Mouse (Mus musculus) embryonic facial prominence, embryonic 15.5 days (tissue): Measurements from ENCODE around the gene Btbd2. TPM values are rescaled to one million over a fixed set of nuclear protein-coding genes. Genes with fewer than 3 reads are reported as not detected.
"Not testable (repeated sequence)": the region's sequence is repeated elsewhere in the genome, so short reads cannot be mapped to it uniquely, and the experiment has no call there.

Source experiments
- ATAC-seq: fragments of 200-750 bp; cut with Nextera tagmentation; 2 replicates; pipeline ENCODE4 v1.8.0; 2017; ENCODE audit warnings: low read depth, moderate TSS enrichment; ENCODE audit not compliant: insufficient number of reproducible peaks, low FRiP score, low TSS enrichment
- H3K27ac ChIP-seq: fragments of 300-500 bp; sonication (generic); replicated peaks from 2 replicates; pipeline ENCODE4 v1.5.1; 2015; ENCODE audit warnings: mild to moderate bottlenecking, inconsistent platforms
- H3K27me3 ChIP-seq: fragments of 300-500 bp; sonication (generic); 2 replicates; pipeline ENCODE4 v1.6.1; 2015; ENCODE audit warnings: inconsistent platforms
- H3K36me3 ChIP-seq: fragments of 300-500 bp; sonication (generic); 2 replicates; pipeline ENCODE4 v1.6.1; 2015; ENCODE audit warnings: mild to moderate bottlenecking, inconsistent platforms
- H3K4me1 ChIP-seq: fragments of 300-500 bp; sonication (generic); 2 replicates; pipeline ENCODE4 v1.6.1; 2015; ENCODE audit warnings: inconsistent platforms
- H3K4me2 ChIP-seq: fragments of 300-500 bp; sonication (generic); replicated peaks from 2 replicates; pipeline ENCODE4 v1.6.1; 2015; ENCODE audit warnings: mild to moderate bottlenecking, inconsistent platforms
- H3K4me3 ChIP-seq: fragments of 300-500 bp; sonication (generic); replicated peaks from 2 replicates; pipeline ENCODE4 v1.5.1; 2015; ENCODE audit warnings: mild to moderate bottlenecking, inconsistent platforms
- H3K9ac ChIP-seq: fragments of 300-500 bp; sonication (generic); 2 replicates; pipeline ENCODE4 v1.6.1; 2015; ENCODE audit warnings: inconsistent platforms
- H3K9me3 ChIP-seq: fragments of 300-500 bp; sonication (generic); replicated peaks from 2 replicates; pipeline ENCODE4 v1.6.1; 2016; ENCODE audit warnings: inconsistent platforms
- WGBS: fragments of 180-500 bp; shearing (Covaris S2); methylation state at CpG from one replicate; pipeline ENCODE4 v1.1.7; 2015; 5-methylcytosine and 5-hydroxymethylcytosine counted together
- polyA plus RNA-seq: library from polyadenylated mRNA; unstranded; fragments of >200 nt; fragmentation: Nextera tagmentation; extraction: Ambion mirVana; gene quantifications from 2 replicates; pipeline ENCODE4 v1.2.1, GENCODE M21; 2015

Btbd2 gene
- polyA plus RNA-seq, 1 experiment from 2014 or later, result 82.2 TPM

GRCm38 (mm10) chr10:80611905-80612304 lies 45.0 kb downstream of the Btbd2 start:
- no peak overlapping the region for H3K27ac ChIP-seq
- 95% methylated on average over 3 of the region's 3 CpGs for WGBS
- no peak overlapping the region for H3K9ac ChIP-seq
- ATAC-seq, result no peak
- H3K4me3 ChIP-seq, result no peak overlapping the region
- H3K9me3 ChIP-seq, result no peaks in the 10 kb centered on the region
- no peaks in the 10 kb centered on the region for H3K27me3 ChIP-seq
- peaks cover 90% of the 10 kb centered on the region for H3K36me3 ChIP-seq
- H3K4me1 ChIP-seq, result no peaks in the 10 kb centered on the region
- H3K4me2 ChIP-seq, result no peak overlapping the region

- 0 out of 2 replicates have a peak, but pooled peaks have one; percentile 9 for ATAC-seq
These were observed 45.8 kb downstream of the Btbd2 start for GRCm38 (mm10) chr10:80611024-80611423.

GRCm38 (mm10) chr10:80610116-80610785 lies 46.6 kb downstream of the Btbd2 start:
- Histone ChIP-seq H3K36me3 (peaks cover 88% of the 10 kb centered on the region), H3K9ac (no peak overlapping the region), H3K4me2 (no peak overlapping the region), H3K27me3 (no peaks in the 10 kb centered on the region), H3K9me3 (no peaks in the 10 kb centered on the region), H3K4me1 (0 out of 2 replicates have a peak, but pooled peaks cover 8% of the 10 kb centered on the region), H3K27ac (no peak overlapping the region), H3K4me3 (no peak overlapping the region)
- 88% methylated on average over 9 of the region's 9 CpGs for WGBS
- ATAC-seq, result no peak

More at GRCm38 (mm10) chr10:80611024-80611423, 45.8 kb downstream of the Btbd2 start:
- Histone ChIP-seq H3K4me2 (no peak overlapping the region), H3K4me3 (no peak overlapping the region), H3K4me1 (0 out of 2 replicates have a peak, but pooled peaks cover 7% of the 10 kb centered on the region), H3K27me3 (no peaks in the 10 kb centered on the region), H3K9me3 (no peaks in the 10 kb centered on the region), H3K9ac (no peak overlapping the region), H3K27ac (no peak overlapping the region), H3K36me3 (peaks cover 93% of the 10 kb centered on the region)
- WGBS, result 59% methylated on average over 4 of the region's 4 CpGs

- WGBS, result 89% methylated on average over 10 of the region's 10 CpGs
- no peak overlapping the region for H3K27ac ChIP-seq
- H3K9ac ChIP-seq, result no peak overlapping the region
- peaks cover 79% of the 10 kb centered on the region for H3K36me3 ChIP-seq
- H3K27me3 ChIP-seq, result no peaks in the 10 kb centered on the region
- no peak overlapping the region for H3K4me3 ChIP-seq
- H3K9me3 ChIP-seq, result no peaks in the 10 kb centered on the region
- no peak for ATAC-seq
- H3K4me2 ChIP-seq, result no peak overlapping the region
- H3K4me1 ChIP-seq, result peaks cover 11% of the 10 kb centered on the region
These were observed 47.5 kb downstream of the Btbd2 start for GRCm38 (mm10) chr10:80609269-80609924.

- H3K36me3 ChIP-seq, result peaks cover 70% of the 10 kb centered on the region
- no peak for ATAC-seq
These were observed 48.4 kb downstream of the Btbd2 start for GRCm38 (mm10) chr10:80608435-80608834.

DNA sequence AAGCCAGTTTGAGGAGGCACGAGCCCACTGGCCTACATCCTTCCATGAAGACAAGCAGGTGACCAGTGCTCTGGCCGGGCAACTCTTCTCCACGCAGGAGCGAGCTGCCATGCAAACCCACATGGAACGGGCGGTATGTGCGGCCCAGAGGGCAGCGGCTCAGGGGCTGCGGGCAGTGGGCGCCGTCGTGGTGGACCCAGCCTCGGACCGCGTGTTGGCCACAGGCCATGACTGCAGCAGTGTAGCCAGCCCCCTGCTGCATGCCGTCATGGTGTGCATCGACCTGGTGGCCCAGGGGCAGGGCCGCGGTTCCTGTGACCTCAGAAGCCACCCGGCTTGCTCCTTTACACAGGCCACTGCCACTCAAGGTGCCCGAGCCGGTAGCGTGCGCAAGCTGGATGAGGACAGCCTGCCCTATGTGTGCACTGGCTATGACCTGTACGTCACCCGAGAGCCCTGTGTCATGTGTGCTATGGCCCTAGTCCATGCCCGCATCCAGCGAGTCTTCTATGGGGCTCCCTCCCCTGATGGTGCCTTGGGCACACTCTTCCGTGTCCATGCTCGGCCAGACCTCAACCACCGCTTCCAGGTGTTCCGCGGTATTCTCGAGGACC lies 50.0 kb downstream of the Btbd2 start:
- no peak overlapping the region for H3K9ac ChIP-seq
- no peaks in the 10 kb centered on the region for H3K9me3 ChIP-seq
- H3K4me3 ChIP-seq, result no peak overlapping the region
- WGBS, result 93% methylated on average over 34 of the region's 34 CpGs
- no peak overlapping the region for H3K4me2 ChIP-seq
- no peak for ATAC-seq
- H3K4me1 ChIP-seq, result peaks cover 28% of the 10 kb centered on the region
- H3K27ac ChIP-seq, result no peak overlapping the region
- H3K27me3 ChIP-seq, result no peaks in the 10 kb centered on the region
- H3K36me3 ChIP-seq, result peaks cover 57% of the 10 kb centered on the region

More at GRCm38 (mm10) chr10:80608435-80608834, 48.4 kb downstream of the Btbd2 start:
- WGBS, result 86% methylated on average over 3 of the region's 3 CpGs
- Histone ChIP-seq H3K9me3 (no peaks in the 10 kb centered on the region), H3K27me3 (no peaks in the 10 kb centered on the region), H3K4me2 (no peak overlapping the region), H3K9ac (no peak overlapping the region), H3K4me3 (no peak overlapping the region), H3K27ac (no peak overlapping the region), H3K4me1 (peaks cover 21% of the 10 kb centered on the region)

GRCm38 (mm10) chr10:80606306-80606705 lies 50.6 kb downstream of the Btbd2 start:
- Histone ChIP-seq H3K4me3 (no peak overlapping the region), H3K9ac (no peak overlapping the region), H3K4me1 (peaks cover 28% of the 10 kb centered on the region), H3K4me2 (no peak overlapping the region), H3K27me3 (no peaks in the 10 kb centered on the region), H3K27ac (no peak overlapping the region; the same call in 1 of the 2 replicates), H3K36me3 (peaks cover 52% of the 10 kb centered on the region), H3K9me3 (no peaks in the 10 kb centered on the region)
- WGBS, result 87% methylated on average over 23 of the region's 23 CpGs
- ATAC-seq, result no peak

- peaks cover 28% of the 10 kb centered on the region for H3K4me1 ChIP-seq
- not testable (repeated sequence) for H3K27me3 ChIP-seq, H3K4me3 ChIP-seq, H3K27ac ChIP-seq, H3K9ac ChIP-seq, ATAC-seq, H3K9me3 ChIP-seq, H3K4me2 ChIP-seq
- WGBS, result 78% methylated on average over 4 of the region's 4 CpGs
- peaks cover 49% of the 10 kb centered on the region for H3K36me3 ChIP-seq
These were observed 51.1 kb downstream of the Btbd2 start, which contains the start of gene Gm49322 for GRCm38 (mm10) chr10:80605721-80606120. Gm49322 (plus strand) TSS chr10:80606021.

DNA sequence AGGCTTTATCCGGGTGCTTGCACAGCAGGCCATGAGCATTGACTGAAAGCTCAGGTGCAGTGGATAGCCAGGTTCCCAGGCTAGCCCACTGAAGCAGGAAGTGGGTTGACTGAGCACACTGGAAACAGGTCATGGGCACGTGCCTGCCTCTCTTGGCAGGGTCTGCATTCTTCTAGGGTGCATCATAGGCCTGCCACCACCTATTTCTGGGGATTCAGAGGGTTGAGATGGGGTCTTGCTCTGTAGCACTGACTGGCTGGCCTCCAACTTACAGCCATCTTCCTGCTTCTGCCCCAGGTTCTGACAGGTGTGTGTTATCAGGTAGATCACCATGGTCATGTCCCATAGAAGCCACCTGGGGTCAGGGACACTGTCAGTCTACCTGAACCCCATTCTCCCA lies 51.9 kb downstream of the Btbd2 start:
- no peak overlapping the region for H3K4me3 ChIP-seq
- ATAC-seq, result no peak
- no peak overlapping the region for H3K9ac ChIP-seq
- no peaks in the 10 kb centered on the region for H3K9me3 ChIP-seq
- H3K27me3 ChIP-seq, result no peaks in the 10 kb centered on the region
- H3K4me1 ChIP-seq, result peaks cover 28% of the 10 kb centered on the region
- peaks cover 42% of the 10 kb centered on the region for H3K36me3 ChIP-seq
- H3K4me2 ChIP-seq, result no peak overlapping the region
- WGBS, result 87% methylated on average over 2 of the region's 2 CpGs
- no peak overlapping the region for H3K27ac ChIP-seq

DNA sequence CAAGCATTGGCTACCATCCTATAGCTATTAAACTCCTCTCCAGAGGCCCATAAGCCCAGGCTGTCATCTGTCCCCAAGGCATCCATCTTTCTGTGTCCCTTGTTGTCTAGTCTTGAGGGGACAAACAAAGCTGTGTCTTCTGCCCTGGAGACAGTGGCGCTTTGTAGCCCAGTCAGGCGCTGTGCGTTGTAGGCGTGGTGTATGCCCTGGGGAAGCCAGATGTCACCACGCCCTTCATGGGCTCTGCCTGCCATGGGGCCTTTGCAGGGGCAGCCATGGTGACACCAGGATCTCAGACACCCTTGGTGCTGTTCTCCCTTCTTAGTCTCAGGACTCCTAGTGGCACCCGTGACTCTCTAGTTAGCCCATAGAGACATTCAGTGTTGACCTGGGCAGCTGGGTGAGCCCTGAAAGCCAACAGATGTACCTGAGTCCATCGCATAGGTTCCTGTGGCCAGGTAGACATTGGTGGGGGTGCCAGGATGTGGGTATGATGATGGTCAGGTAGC lies 52.8 kb downstream of the Btbd2 start:
- Histone ChIP-seq H3K9ac (peak overlapping the region; percentile 53; the same call in 1 of the 2 replicates), H3K27ac (no peak overlapping the region), H3K9me3 (no peaks in the 10 kb centered on the region), H3K36me3 (peaks cover 33% of the 10 kb centered on the region), H3K27me3 (no peaks in the 10 kb centered on the region), H3K4me1 (peaks cover 28% of the 10 kb centered on the region), H3K4me3 (peak overlapping the region; percentile 88), H3K4me2 (peak overlapping the region; percentile 76)
- no peak for ATAC-seq
- WGBS, result 76% methylated on average over 7 of the region's 7 CpGs

- Histone ChIP-seq H3K9ac (peak overlapping the region; percentile 53), H3K27me3 (no peaks in the 10 kb centered on the region), H3K4me3 (peak overlapping the region; percentile 88), H3K4me2 (peak overlapping the region; percentile 76), H3K36me3 (peaks cover 26% of the 10 kb centered on the region), H3K9me3 (no peaks in the 10 kb centered on the region), H3K27ac (peak overlapping the region; percentile 91), H3K4me1 (peaks cover 28% of the 10 kb centered on the region)
- WGBS, result 29% methylated on average over 7 of the region's 7 CpGs
- no peak for ATAC-seq
These were observed 53.5 kb downstream of the Btbd2 start for GRCm38 (mm10) chr10:80603364-80603763.
